Mouse (Mus musculus) kidney, postnatal 0 days (tissue): ENCODE measurements around the gene Cep44. TPM values are rescaled to one million over a fixed set of nuclear protein-coding genes. Genes with fewer than 3 reads are reported as not detected.

ENCODE experiments used
- ATAC-seq: fragments of 200-750 bp; cut with Nextera tagmentation; replicated peaks from 2 replicates; pipeline ENCODE4 v1.8.0; 2017; ENCODE audit warnings: low read depth, moderate number of reproducible peaks, moderate TSS enrichment, moderate library complexity; ENCODE audit not compliant: low FRiP score
- DNase-seq: peaks from one replicate; pipeline ENCODE4 v3.0.0-alpha.2; 2016; ENCODE audit warnings: low spot score
- H3K27ac ChIP-seq: fragments of 300-500 bp; sonication (generic); 2 replicates; pipeline ENCODE4 v1.5.1; 2014; ENCODE audit warnings: mild to moderate bottlenecking
- H3K27me3 ChIP-seq: fragments of 300-500 bp; sonication (generic); 2 replicates; pipeline ENCODE4 v1.6.1; 2014; ENCODE audit warnings: low read length, mixed read lengths; ENCODE audit not compliant: insufficient read depth
- H3K36me3 ChIP-seq: fragments of 300-500 bp; sonication (generic); 2 replicates; pipeline ENCODE4 v1.6.1; 2014; ENCODE audit warnings: low read length, mixed read lengths; ENCODE audit not compliant: insufficient read depth
- H3K4me1 ChIP-seq: fragments of 300-500 bp; sonication (generic); replicated peaks from 2 replicates; pipeline ENCODE4 v1.6.1; 2014; ENCODE audit warnings: antibody characterized with exemption, low read length, mixed read lengths; ENCODE audit not compliant: insufficient read depth
- H3K4me2 ChIP-seq: fragments of 300-500 bp; sonication (generic); 2 replicates; pipeline ENCODE4 v1.6.1; 2014; ENCODE audit warnings: mild to moderate bottlenecking, low read length, moderate library complexity, mixed read lengths
- H3K4me3 ChIP-seq: fragments of 300-500 bp; sonication (generic); replicated peaks from 2 replicates; pipeline ENCODE4 v1.5.1; 2014; ENCODE audit warnings: low read depth, low read length
- H3K9ac ChIP-seq: fragments of 300-500 bp; sonication (generic); 2 replicates; pipeline ENCODE4 v1.6.1; 2014; ENCODE audit warnings: low read depth, low read length
- H3K9me3 ChIP-seq: fragments of 300-500 bp; sonication (generic); replicated peaks from 2 replicates; pipeline ENCODE4 v1.6.1; 2016; ENCODE audit warnings: low read length, inconsistent platforms, mixed read lengths
- CTCF ChIP-seq: IDR thresholded peaks from 2 replicates; pipeline ENCODE4 v1.5.1; 2016; ENCODE audit warnings: antibody characterized with exemption, low read depth, mild to moderate bottlenecking, moderate library complexity
- WGBS: fragments of 180-500 bp; shearing (Covaris S2); extraction: QIAGEN DNeasy Blood & Tissue Kit; methylation state at CpG from one replicate; pipeline ENCODE4 v1.1.7; 2014; 5-methylcytosine and 5-hydroxymethylcytosine counted together
- microRNA-seq: library from miRNA; unstranded; fragments of <30 nt; microRNA quantifications from one replicate; pipeline ENCODE4, GENCODE M21; 2016
- polyA plus RNA-seq: library from polyadenylated mRNA; unstranded; fragments of >200 nt; fragmentation: Nextera tagmentation; extraction: Ambion mirVana; gene quantifications from 2 replicates; pipeline ENCODE4 v1.2.1, GENCODE M21; 2015

Gene Cep44
- polyA plus RNA-seq, 1 experiment from 2014 or later, result 32.3 TPM

GRCm38 (mm10) chr8:56508318-56508951 is 42.4 kb downstream of the Cep44 start:
- ATAC-seq (no peak), DNase-seq (no peak)
- no peak overlapping the region for H3K27ac ChIP-seq
- H3K4me2 ChIP-seq, result no peak overlapping the region
- H3K27me3 ChIP-seq, result no peaks in the 10 kb centered on the region
- no peak overlapping the region for H3K9ac ChIP-seq
- WGBS, result 63% methylated on average over 3 of the region's 3 CpGs
- H3K36me3 ChIP-seq, result no peaks in the 10 kb centered on the region
- H3K4me1 ChIP-seq, result no peaks in the 10 kb centered on the region
- TF ChIP-seq CTCF, result no peak
- H3K9me3 ChIP-seq, result no peaks in the 10 kb centered on the region
- H3K4me3 ChIP-seq, result no peak overlapping the region

GRCm38 (mm10) chr8:56501911-56502310 is 48.9 kb downstream of the Cep44 start:
- Histone ChIP-seq H3K9ac (no peak overlapping the region), H3K4me2 (no peak overlapping the region), H3K27ac (no peak overlapping the region), H3K27me3 (no peaks in the 10 kb centered on the region), H3K4me3 (no peak overlapping the region), H3K4me1 (no peaks in the 10 kb centered on the region), H3K36me3 (no peaks in the 10 kb centered on the region), H3K9me3 (no peaks in the 10 kb centered on the region)
- ATAC-seq, result no peak
- DNase-seq, result peak; percentile 25
- no peak for TF ChIP-seq CTCF

- no peak for DNase-seq
- no peaks in the 10 kb centered on the region for H3K9me3 ChIP-seq
These were observed 61.4 kb downstream of the Cep44 start for GRCm38 (mm10) chr8:56489496-56489895.

GRCm38 (mm10) chr8:56486006-56486405 is 64.8 kb downstream of the Cep44 start:
- WGBS, result 40% methylated on average over 3 of the region's 3 CpGs
- DNase-seq (peak; percentile 70), ATAC-seq (no peak)
- Histone ChIP-seq H3K4me3 (no peak overlapping the region), H3K27ac (no peak overlapping the region), H3K4me2 (no peak overlapping the region), H3K27me3 (no peaks in the 10 kb centered on the region), H3K9ac (no peak overlapping the region), H3K36me3 (no peaks in the 10 kb centered on the region), H3K9me3 (no peaks in the 10 kb centered on the region), H3K4me1 (no peaks in the 10 kb centered on the region)
- TF ChIP-seq CTCF, result peak; percentile 67

More at GRCm38 (mm10) chr8:56489496-56489895, 61.4 kb downstream of the Cep44 start:
- no peak overlapping the region for H3K27ac ChIP-seq
- 48% methylated on average over 2 of the region's 2 CpGs for WGBS
- no peaks in the 10 kb centered on the region for H3K36me3 ChIP-seq
- no peak overlapping the region for H3K4me2 ChIP-seq
- H3K27me3 ChIP-seq, result no peaks in the 10 kb centered on the region
- no peak for ATAC-seq
- H3K9ac ChIP-seq, result no peak overlapping the region
- H3K4me1 ChIP-seq, result no peaks in the 10 kb centered on the region
- no peak overlapping the region for H3K4me3 ChIP-seq
- TF ChIP-seq CTCF, result no peak

Small RNA genes within 50 kb of the gene (microRNA-seq; reads per million reads assigned to microRNA genes)
- gene Gm25992, result not detected

Other genes with a start within 250 kb of the Cep44 start
- gene Fbxo8, start within 50 bp of the Cep44 start, polyA plus RNA-seq, result 56.7 and 58.8 TPM in 2 replicates